Mouse (Mus musculus) naive thymus-derived CD4-positive, alpha-beta T cell, adult 2 months (primary cell): ENCODE data around the gene Irf4.

Experiments used
- DNase-seq: peaks from one replicate; pipeline ENCODE4 v3.0.0-alpha.2; 2011; ENCODE audit warnings: low read depth

Gene Irf4

GRCm38 (mm10) chr13:30738310-30738840 is 10.7 kb upstream of the Irf4 start:
- no peak for DNase-seq

GRCm38 (mm10) chr13:30741172-30741571 is 7.9 kb upstream of the Irf4 start:
- no peak for DNase-seq

- DNase-seq: peak; percentile 71
Observed at GRCm38 (mm10) chr13:30742411-30742970, 6.5 kb upstream of the Irf4 start.

- no peak for DNase-seq
Observed at GRCm38 (mm10) chr13:30745121-30745520, 3.9 kb upstream of the Irf4 start.

GRCm38 (mm10) chr13:30747068-30747467 is 2.0 kb upstream of the Irf4 start:
- no peak for DNase-seq

GRCm38 (mm10) chr13:30747504-30747903 is 1.5 kb upstream of the Irf4 start:
- peak; percentile 70 for DNase-seq

GRCm38 (mm10) chr13:30748321-30748720 is 705 bp upstream of the Irf4 start:
- DNase-seq: peak; percentile 79

- DNase-seq: peak; percentile 38
Observed at GRCm38 (mm10) chr13:30749557-30750141, 623 bp downstream of the Irf4 start.

- DNase-seq: peak; percentile 59
Observed at GRCm38 (mm10) chr13:30750461-30751303, 1.7 kb downstream of the Irf4 start.

- no peak for DNase-seq
Observed at GRCm38 (mm10) chr13:30751304-30751580, 2.2 kb downstream of the Irf4 start.

- no peak for DNase-seq
Observed at GRCm38 (mm10) chr13:30752581-30753187, 3.7 kb downstream of the Irf4 start.

- no peak for DNase-seq
Observed at GRCm38 (mm10) chr13:30753441-30753840, 4.4 kb downstream of the Irf4 start.

GRCm38 (mm10) chr13:30754066-30754465 is 5.0 kb downstream of the Irf4 start:
- DNase-seq: no peak

- DNase-seq: no peak
Observed at GRCm38 (mm10) chr13:30754825-30755476, 5.9 kb downstream of the Irf4 start.

GRCm38 (mm10) chr13:30755577-30755976 is 6.6 kb downstream of the Irf4 start:
- no peak for DNase-seq

- DNase-seq: no peak
Observed at GRCm38 (mm10) chr13:30755998-30756639, 7.1 kb downstream of the Irf4 start.

GRCm38 (mm10) chr13:30757264-30757900 is 8.4 kb downstream of the Irf4 start:
- DNase-seq: no peak

GRCm38 (mm10) chr13:30758789-30759381 is 9.9 kb downstream of the Irf4 start:
- no peak for DNase-seq

- DNase-seq: peak; percentile 79
Observed at GRCm38 (mm10) chr13:30760374-30761090, 11.5 kb downstream of the Irf4 start.

- peak; percentile 74 for DNase-seq
Observed at GRCm38 (mm10) chr13:30761151-30761631, 12.2 kb downstream of the Irf4 start.
